Mouse (Mus musculus): Measurements from ENCODE around the gene Srgn.

GRCm38 (mm10) chr10:62461321-62461720 is 65.9 kb downstream of the Srgn start:
- TF ChIP-seq CTCF (IDR thresholded peaks at IDR 0.05; ENCODE audit: borderline replicate concordance, insufficient read depth, low read depth, low read length) (no peak), POLR2A (IDR thresholded peaks at IDR 0.05; ENCODE audit: borderline replicate concordance, insufficient read depth, low read length) (no peak)

Measured in cerebellum, adult 2 months (tissue).